Mouse (Mus musculus) cerebellum, adult 2 months (tissue): ENCODE results near the gene Kcnip1. TPM values are rescaled to one million over a fixed set of nuclear protein-coding genes. Genes with fewer than 3 reads are reported as not detected.

Source experiments
- DNase-seq, 2 experiments: peaks; one replicate each; pipeline ENCODE4 v3.0.0; 2021
- H3K27ac ChIP-seq: fragments of 200-500 bp; 2 replicates; pipeline ENCODE4 v1.5.1; 2012; ENCODE audit warnings: low read length, control low read depth, inconsistent platforms; ENCODE audit not compliant: insufficient read depth
- H3K27me3 ChIP-seq: fragments of 200-500 bp; 2 replicates; pipeline ENCODE4 v1.6.1; 2012; ENCODE audit warnings: inconsistent platforms, mild to moderate bottlenecking, low read length, moderate library complexity; ENCODE audit not compliant: control insufficient read depth, insufficient read depth
- H3K4me1 ChIP-seq: fragments of 200-500 bp; 2 replicates; pipeline ENCODE4 v1.6.1; 2011; ENCODE audit warnings: low read length; ENCODE audit not compliant: control insufficient read depth, insufficient read depth
- H3K4me3 ChIP-seq: fragments of 200-500 bp; replicated peaks from 2 replicates; pipeline ENCODE3; 2011; ENCODE audit warnings: mild to moderate bottlenecking, low read depth, low read length, control low read depth; ENCODE audit not compliant: insufficient read depth
- CTCF ChIP-seq: fragments of 200-500 bp; IDR thresholded peaks from 2 replicates; pipeline ENCODE4 v1.5.1; 2011; ENCODE audit warnings: low read depth, mild to moderate bottlenecking, control low read depth, low read length, moderate library complexity, borderline replicate concordance; ENCODE audit not compliant: insufficient read depth
- POLR2A ChIP-seq: fragments of 200-500 bp; IDR thresholded peaks from 2 replicates; pipeline ENCODE4 v1.6.1; 2011; ENCODE audit warnings: low read length, control low read depth, borderline replicate concordance; ENCODE audit not compliant: insufficient read depth
- WGBS: fragments of 180-500 bp; shearing (Covaris S2); methylation state at CpG from one replicate; pipeline ENCODE4 v1.1.7; 2018; 5-methylcytosine and 5-hydroxymethylcytosine counted together
- polyA plus RNA-seq: library from polyadenylated mRNA; depleted of rRNA; stranded (reverse); fragments of >200 nt; gene quantifications from 2 replicates; pipeline ENCODE4 v1.2.3, GENCODE M21; 2012

Gene Kcnip1
- polyA plus RNA-seq, 1 experiment, result 78.8 TPM

GRCm38 (mm10) chr11:33962688-33963407 is 30.1 kb downstream of the Kcnip1 start, which contains the start of gene Kcnmb1:
Kcnmb1 (plus strand) TSS chr11:33963013.
- H3K27ac ChIP-seq, result no peak within 1 kb of the TSS
- TF ChIP-seq CTCF (no peak), POLR2A (no peak)
- WGBS, result 23% methylated on average over 6 of the region's 6 CpGs

GRCm38 (mm10) chr11:33962178-33962577 is 30.8 kb downstream of the Kcnip1 start:
- Histone ChIP-seq H3K4me1 (no peaks in the 10 kb centered on the region), H3K27ac (no peak overlapping the region), H3K4me3 (no peak overlapping the region), H3K27me3 (no peaks in the 10 kb centered on the region)
- WGBS, result 50% methylated on average over 7 of the region's 7 CpGs
- DNase-seq, result no peak
- TF ChIP-seq CTCF (no peak), POLR2A (no peak)

More at GRCm38 (mm10) chr11:33962688-33963407, 30.1 kb downstream of the Kcnip1 start, which contains the start of gene Kcnmb1:
- no peaks in the 10 kb centered on the region for H3K27me3 ChIP-seq
- H3K4me3 ChIP-seq, result no peak within 1 kb of the TSS
- no peaks in the 10 kb centered on the region for H3K4me1 ChIP-seq
- DNase-seq, result no peak

- no peak for DNase-seq
- no peak overlapping the region for H3K4me3 ChIP-seq
- no peaks in the 10 kb centered on the region; the same call in 1 of the 2 replicates for H3K27me3 ChIP-seq
- TF ChIP-seq CTCF (no peak), POLR2A (no peak)
- H3K4me1 ChIP-seq, result no peaks in the 10 kb centered on the region
- WGBS, result 87% methylated on average over 8 of the region's 8 CpGs
- H3K27ac ChIP-seq, result no peak overlapping the region
These were observed 34.2 kb downstream of the Kcnip1 start for GRCm38 (mm10) chr11:33958713-33959112.

- no peaks in the 10 kb centered on the region for H3K4me1 ChIP-seq
- no peak for DNase-seq
- no peak overlapping the region for H3K27ac ChIP-seq
- H3K27me3 ChIP-seq, result no peaks in the 10 kb centered on the region; the same call in 1 of the 2 replicates
- 35% methylated on average over 6 of the region's 6 CpGs for WGBS
- H3K4me3 ChIP-seq, result no peak overlapping the region
- no peak for TF ChIP-seq CTCF
- no peak for TF ChIP-seq POLR2A
These were observed 35.4 kb downstream of the Kcnip1 start for GRCm38 (mm10) chr11:33957595-33957994.

- TF ChIP-seq POLR2A, result no peak
- no peak for TF ChIP-seq CTCF
- H3K4me1 ChIP-seq, result no peaks in the 10 kb centered on the region
- WGBS, result 87% methylated on average over 5 of the region's 5 CpGs
- no peak overlapping the region for H3K27ac ChIP-seq
- no peak overlapping the region for H3K4me3 ChIP-seq
- DNase-seq, result no peak
- H3K27me3 ChIP-seq, result no peaks in the 10 kb centered on the region; the same call in 1 of the 2 replicates
These were observed 36.3 kb downstream of the Kcnip1 start for GRCm38 (mm10) chr11:33956623-33957022.

- WGBS, result 54% methylated on average over 4 of the region's 4 CpGs
- Histone ChIP-seq H3K4me3 (no peak overlapping the region), H3K27me3 (no peaks in the 10 kb centered on the region; the same call in 1 of the 2 replicates), H3K4me1 (no peaks in the 10 kb centered on the region), H3K27ac (no peak overlapping the region)
- TF ChIP-seq POLR2A (no peak), CTCF (no peak)
- no peak for DNase-seq
These were observed 37.0 kb downstream of the Kcnip1 start for GRCm38 (mm10) chr11:33955982-33956381.

- Histone ChIP-seq H3K4me1 (no peaks in the 10 kb centered on the region), H3K27ac (no peak overlapping the region), H3K27me3 (no peaks in the 10 kb centered on the region; the same call in 1 of the 2 replicates), H3K4me3 (no peak overlapping the region)
- no peak for DNase-seq
- TF ChIP-seq CTCF (no peak), POLR2A (no peak)
- WGBS, result 80% methylated on average over 8 of the region's 8 CpGs
These were observed 41.0 kb downstream of the Kcnip1 start for GRCm38 (mm10) chr11:33951684-33952625.

- H3K4me1 ChIP-seq, result no peaks in the 10 kb centered on the region
- WGBS, result 52% methylated on average over 5 of the region's 5 CpGs
- no peaks in the 10 kb centered on the region; the same call in 1 of the 2 replicates for H3K27me3 ChIP-seq
- no peak overlapping the region for H3K4me3 ChIP-seq
- DNase-seq, result no peak
- no peak overlapping the region for H3K27ac ChIP-seq
- no peak for TF ChIP-seq CTCF
- TF ChIP-seq POLR2A, result no peak
These were observed 41.8 kb downstream of the Kcnip1 start for GRCm38 (mm10) chr11:33951155-33951554.
